Mouse (Mus musculus): ENCODE results near the gene 4930503B20Rik. TPM values are rescaled to one million over a fixed set of nuclear protein-coding genes. Genes with fewer than 3 reads are reported as not detected.
A peak's percentile ranks its signal among the peaks of the same experiment; 100 is the strongest.

4930503B20Rik gene
- total RNA-seq, 2 experiments from 2014 or later: not detected

GRCm38 (mm10) chr3:146611261-146611660 is 39.9 kb downstream of the 4930503B20Rik start:
- DNase-seq (ENCODE audit: extremely low spot score in 1 of 2, low spot score in 2 of 2): no peak
- intact Hi-C loops (cut with DNase I): no loop called here

- intact Hi-C loops (cut with DNase I): no loop called here
- no peak for DNase-seq (ENCODE audit: extremely low spot score in 1 of 2, low spot score in 2 of 2)
Measured at GRCm38 (mm10) chr3:146610322-146610721, 40.8 kb downstream of the 4930503B20Rik start.

GRCm38 (mm10) chr3:146607368-146607767 is 43.7 kb downstream of the 4930503B20Rik start:
- intact Hi-C loops (cut with DNase I): no loop called here
- DNase-seq (ENCODE audit: extremely low spot score in 1 of 2, low spot score in 2 of 2): peak in 1 of 2 experiments; percentile 59

GRCm38 (mm10) chr3:146604647-146605046 is 46.5 kb downstream of the 4930503B20Rik start:
- no peak for DNase-seq (ENCODE audit: extremely low spot score in 1 of 2, low spot score in 2 of 2)
- intact Hi-C loops (cut with DNase I): loop anchor here (5.0 kb wide), 1 partner anchor 37 kb away; no protein-coding TSS in a partner anchor

DNA sequence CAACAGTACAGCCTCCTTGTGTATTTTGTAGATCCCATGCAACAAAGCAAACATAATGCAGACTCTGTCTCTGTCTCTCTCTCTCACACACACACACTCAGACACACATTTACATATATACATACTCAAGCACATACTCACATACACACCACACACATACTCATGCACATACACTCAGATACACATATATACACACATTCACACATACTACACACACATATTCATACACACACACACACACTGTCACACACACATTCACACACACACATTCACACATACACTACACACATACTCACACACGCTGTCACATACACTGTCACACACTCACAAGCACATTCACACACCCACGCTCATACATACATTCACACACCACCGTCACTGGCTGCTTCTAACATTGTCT is 48.6 kb downstream of the 4930503B20Rik start:
- DNase-seq (ENCODE audit: extremely low spot score in 1 of 2, low spot score in 2 of 2): no peak
- intact Hi-C loops (cut with DNase I): loop anchor here (5.0 kb wide), 1 partner anchor 35 kb away; no protein-coding TSS in a partner anchor

DNA sequence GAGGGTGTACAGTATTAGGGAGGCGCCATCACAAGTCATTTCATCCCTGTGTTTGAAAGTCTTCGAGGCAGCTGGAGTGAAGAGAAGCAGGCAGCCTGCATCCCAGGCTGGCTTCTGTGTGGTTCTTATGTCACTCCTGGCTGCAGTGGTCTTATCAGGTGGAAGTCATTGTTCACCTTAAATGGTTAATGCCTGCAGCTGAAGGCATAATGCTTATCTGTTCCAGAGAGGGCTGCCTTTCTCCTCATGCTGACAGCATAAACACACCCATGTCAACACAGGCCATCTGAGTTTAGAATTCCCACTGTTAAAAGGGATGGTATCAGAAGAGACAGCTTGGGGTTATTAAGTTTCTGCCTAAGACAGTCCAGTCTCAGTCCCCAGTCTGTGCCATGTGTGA is 49.9 kb downstream of the 4930503B20Rik start:
- DNase-seq (ENCODE audit: extremely low spot score in 1 of 2, low spot score in 2 of 2): no peak
- intact Hi-C loops (cut with DNase I): loop anchor here (5.0 kb wide), 1 partner anchor 34 kb away; no protein-coding TSS in a partner anchor

DNA sequence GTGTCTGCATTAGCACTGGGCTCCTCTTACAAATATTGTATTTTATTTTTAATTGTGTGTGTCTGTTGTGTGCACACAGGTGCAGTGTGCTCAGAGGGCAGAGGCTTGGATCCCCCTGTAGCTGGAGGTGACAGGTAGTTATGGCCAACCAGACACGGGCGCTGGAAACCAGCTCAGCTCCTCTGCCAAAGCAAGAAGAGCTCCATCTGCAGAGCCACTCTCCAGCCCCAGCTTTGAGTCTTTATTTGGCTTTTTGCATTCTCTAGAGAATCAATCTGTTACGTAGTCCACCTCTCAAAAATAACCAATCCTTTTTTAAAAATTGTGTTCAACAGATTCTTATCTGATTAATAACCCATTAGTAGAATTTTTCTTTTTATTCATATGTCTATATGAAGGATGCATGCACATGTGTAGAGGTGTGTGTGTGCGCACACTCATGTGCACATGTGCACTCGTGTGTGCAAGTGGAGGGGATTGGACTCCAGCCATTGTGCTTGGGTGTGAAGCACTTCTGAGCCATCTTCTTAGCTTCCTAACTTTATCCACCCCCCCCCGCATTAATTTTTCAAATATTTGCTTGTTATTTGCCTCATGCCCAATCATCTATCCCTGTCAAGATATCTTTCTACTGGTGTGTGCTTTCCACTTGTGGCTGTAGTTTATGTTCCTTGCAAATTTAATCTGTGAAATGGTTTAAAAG is 51.8 kb downstream of the 4930503B20Rik start:
- intact Hi-C loops (cut with DNase I): no loop called here
- no peak for DNase-seq (ENCODE audit: extremely low spot score in 1 of 2, low spot score in 2 of 2)

GRCm38 (mm10) chr3:146598411-146598810 is 52.7 kb downstream of the 4930503B20Rik start:
- intact Hi-C loops (cut with DNase I): no loop called here
- DNase-seq (ENCODE audit: extremely low spot score in 1 of 2, low spot score in 2 of 2): no peak

DNA sequence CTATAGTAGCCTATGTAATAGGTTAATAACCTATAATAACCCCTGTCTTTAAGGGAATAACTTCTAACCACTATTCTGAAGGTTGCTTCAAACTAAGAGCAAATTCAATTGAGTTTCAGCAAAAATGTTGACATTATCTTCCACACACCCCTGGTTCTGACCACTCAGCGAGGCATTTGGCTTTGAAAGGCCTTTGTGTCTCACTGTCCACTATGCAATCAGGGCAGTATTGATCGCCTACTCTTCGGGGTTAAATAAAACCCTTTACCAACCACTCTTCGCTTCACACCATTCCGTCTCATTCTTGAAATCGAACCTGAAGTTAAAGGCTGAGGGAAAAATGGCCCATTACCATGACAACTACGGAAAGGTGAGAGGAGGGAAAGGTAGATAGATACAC is 54.3 kb downstream of the 4930503B20Rik start:
- no peak for DNase-seq (ENCODE audit: extremely low spot score in 1 of 2, low spot score in 2 of 2)
- intact Hi-C loops (cut with DNase I): no loop called here

- DNase-seq (ENCODE audit: extremely low spot score in 1 of 2, low spot score in 2 of 2): no peak
- intact Hi-C loops (cut with DNase I): no loop called here
Measured at GRCm38 (mm10) chr3:146596387-146596786, 54.7 kb downstream of the 4930503B20Rik start.

GRCm38 (mm10) chr3:146595440-146595839 is 55.7 kb downstream of the 4930503B20Rik start:
- intact Hi-C loops (cut with DNase I): no loop called here
- DNase-seq (ENCODE audit: extremely low spot score in 1 of 2, low spot score in 2 of 2): no peak

Other genes starting within 250 kb of the 4930503B20Rik start
- gene Ssx2ip, start 246.7 kb downstream of the 4930503B20Rik start, total RNA-seq (2021): 100 to 1,000 TPM; 136 to 158 TPM
- 1 to 10 TPM; 6.4 to 6.8 TPM for gene Ctbs, start 201.5 kb downstream of the 4930503B20Rik start, total RNA-seq (2021)
- gene Spata1, start 151.6 kb downstream of the 4930503B20Rik start, total RNA-seq (2021): 1 to 10 TPM; 4.6 to 9.0 TPM
- 10 to 100 TPM; 49.6 to 51.3 TPM for gene Gng5, start 151.5 kb downstream of the 4930503B20Rik start, total RNA-seq (2021)
- 10 to 100 TPM; 14.6 to 15.3 TPM for gene Rpf1, start 129.9 kb downstream of the 4930503B20Rik start, total RNA-seq (2021)
- gene Uox, start 80.9 kb downstream of the 4930503B20Rik start, total RNA-seq (2021): under 1 TPM; 0.58 to 0.99 TPM
- gene Dnase2b, start 35.7 kb downstream of the 4930503B20Rik start, total RNA-seq (2021): not detected
- gene Samd13, start 34.3 kb upstream of the 4930503B20Rik start, total RNA-seq (2021): 1 to 10 TPM in 1 of 2 experiments, under 1 TPM in 1; 0.43 to 1.3 TPM
- gene Prkacb, start 161.7 kb upstream of the 4930503B20Rik start, total RNA-seq (2021): 100 to 1,000 TPM; 488 to 489 TPM
- 100 to 1,000 TPM; 108 TPM for gene Ttll7, start 201.1 kb upstream of the 4930503B20Rik start, total RNA-seq (2021)